Mouse (Mus musculus): ENCODE measurements at regions not wholly inside any gene's neighbourhood (a gene's known extent, or its start where the extent isn't known, plus 50 kb on each side); places are given as distances from the start of the nearest gene placed in this dataset.

DNA sequence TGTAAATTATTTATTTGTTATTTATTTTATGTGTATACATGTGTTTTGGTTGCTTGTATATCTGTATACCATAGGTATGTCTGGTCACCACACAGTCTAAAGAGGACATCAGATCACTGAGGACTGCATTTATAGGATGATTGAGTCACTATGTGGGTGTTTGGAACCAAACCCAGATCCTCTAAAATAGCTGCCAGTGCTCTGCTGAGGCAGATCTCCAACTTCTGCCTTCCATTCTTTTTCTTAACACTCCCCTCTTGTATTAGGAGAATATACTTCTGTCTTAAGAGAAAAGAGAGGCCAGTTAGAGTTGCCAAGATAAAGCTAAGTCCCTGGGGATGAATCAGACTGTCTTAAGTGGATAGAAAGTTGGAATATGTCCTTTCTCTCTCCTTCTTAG lies 424.2 kb downstream of the Cntn6 start:
- peak; percentile 27 to 49 for DNase-seq (ENCODE audit: low spot score in 2 of 2)

DNA sequence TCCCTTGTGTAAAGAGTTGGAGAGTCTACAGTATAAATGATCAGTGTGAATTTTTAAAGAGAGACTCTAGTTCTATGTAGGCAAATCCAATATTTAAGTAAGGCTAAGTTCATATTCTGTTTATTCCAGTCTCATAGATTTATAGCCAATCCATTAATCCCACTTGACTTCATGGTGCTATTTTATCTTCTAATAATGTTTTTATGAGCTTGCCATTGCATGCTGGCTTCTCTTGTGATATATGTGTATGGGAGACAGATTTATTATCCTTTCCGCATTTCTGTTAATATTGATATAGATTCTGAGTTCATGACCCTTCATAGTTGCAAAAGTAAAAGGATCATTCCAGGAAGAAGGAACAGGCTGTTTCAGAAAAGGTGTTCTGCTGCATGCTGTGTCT lies 430.0 kb downstream of the Cntn6 start:
- DNase-seq (ENCODE audit: low spot score in 2 of 2): no peak

DNA sequence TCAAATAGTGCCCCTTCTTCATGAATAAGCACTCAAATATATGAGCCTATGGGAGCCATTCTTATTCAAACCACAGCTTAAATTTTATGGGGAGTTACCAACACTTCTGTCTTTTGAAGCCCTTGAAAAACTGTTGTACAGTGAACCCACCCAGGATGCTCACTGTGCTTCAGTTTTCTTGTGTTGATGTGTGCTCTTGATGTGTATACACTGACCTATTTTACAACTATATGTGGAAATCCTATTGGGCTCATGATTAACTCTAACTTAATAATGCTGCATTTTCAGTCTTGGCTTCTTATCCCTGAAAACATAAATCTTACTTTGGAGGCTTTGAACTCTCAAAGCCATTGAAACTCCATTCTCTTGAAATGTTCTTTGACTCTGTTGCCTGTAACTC lies 433.5 kb downstream of the Cntn6 start:
- no peak for DNase-seq (ENCODE audit: low spot score in 2 of 2)

DNA sequence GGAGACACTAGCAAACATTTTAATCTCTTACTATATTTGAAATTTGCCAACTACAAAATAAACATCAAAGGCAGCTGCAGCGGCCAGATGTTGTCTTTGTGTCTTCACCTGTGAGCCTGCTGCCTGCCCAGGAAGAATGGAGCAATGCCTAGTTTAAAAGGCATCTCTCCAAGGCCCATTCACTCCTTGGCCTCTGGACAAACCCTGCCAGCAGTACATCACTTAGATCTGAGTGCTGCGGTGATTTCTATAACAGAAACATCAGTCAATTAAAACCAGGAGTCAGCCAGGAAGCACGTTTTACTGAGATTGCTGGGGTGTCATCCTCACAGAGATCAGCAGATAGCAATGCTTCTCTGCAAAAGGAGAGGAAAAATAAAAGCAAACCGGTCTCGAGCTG lies 437.7 kb downstream of the Cntn6 start:
- no peak for DNase-seq (ENCODE audit: low spot score in 2 of 2)

DNA sequence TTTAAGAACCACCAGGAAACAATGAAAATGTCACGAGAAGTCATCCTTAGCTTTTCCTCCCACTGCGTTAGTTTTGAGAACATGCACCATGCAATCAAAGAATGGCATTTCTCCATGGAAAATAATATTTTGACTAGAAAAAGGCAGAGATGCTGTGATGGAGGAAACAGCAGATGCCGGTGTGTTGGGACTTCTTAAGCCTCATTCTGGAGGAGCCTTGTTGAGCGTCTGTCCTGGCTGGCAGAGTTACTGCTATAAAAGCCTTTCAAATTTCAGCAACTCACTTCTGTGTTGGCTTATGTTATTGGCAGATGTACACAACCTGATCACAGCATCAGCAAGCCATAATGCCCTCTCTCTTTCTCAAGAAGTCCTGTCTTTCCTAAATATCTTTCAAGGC lies 439.6 kb downstream of the Cntn6 start:
- no peak for DNase-seq (ENCODE audit: low spot score in 2 of 2)

DNA sequence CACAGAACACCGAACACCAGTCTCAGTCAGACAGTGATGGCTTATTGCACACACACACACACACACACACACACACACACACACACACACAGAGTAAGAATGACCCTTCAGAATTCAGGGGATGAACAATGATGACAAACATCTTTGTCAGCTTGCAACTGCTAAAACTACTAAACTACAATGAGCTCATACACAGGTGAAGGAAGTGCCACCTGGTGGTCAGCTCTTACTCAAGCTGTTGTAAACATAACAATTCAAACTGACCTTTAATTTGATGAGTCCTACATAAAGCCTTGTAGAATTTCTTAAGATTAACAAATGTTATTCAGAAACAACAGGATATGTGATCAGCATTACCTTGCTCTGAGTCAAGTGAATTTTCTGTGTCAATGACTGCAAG lies 446.5 kb downstream of the Cntn6 start:
- DNase-seq (ENCODE audit: low spot score in 2 of 2): no peak

DNA sequence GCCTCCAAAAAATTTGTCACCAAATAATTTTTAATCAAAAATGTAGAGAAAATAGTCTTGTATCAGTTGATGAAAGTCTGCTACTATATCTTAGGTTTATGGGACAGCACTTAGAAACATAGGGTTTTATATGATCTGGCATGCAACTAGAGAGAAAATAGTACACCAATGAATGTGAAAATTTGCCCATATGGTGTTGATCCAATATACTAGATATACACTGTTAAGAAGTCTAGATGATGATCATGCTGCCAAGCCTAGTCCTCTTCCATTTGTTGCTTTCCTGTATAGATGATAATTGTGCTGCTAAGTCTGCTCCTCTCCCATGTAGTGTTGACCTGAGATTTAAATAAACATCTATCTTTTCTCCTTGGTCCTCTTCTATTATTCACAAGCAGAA lies 481.9 kb downstream of the Cntn6 start:
- DNase-seq (ENCODE audit: low spot score in 2 of 2): no peak

DNA sequence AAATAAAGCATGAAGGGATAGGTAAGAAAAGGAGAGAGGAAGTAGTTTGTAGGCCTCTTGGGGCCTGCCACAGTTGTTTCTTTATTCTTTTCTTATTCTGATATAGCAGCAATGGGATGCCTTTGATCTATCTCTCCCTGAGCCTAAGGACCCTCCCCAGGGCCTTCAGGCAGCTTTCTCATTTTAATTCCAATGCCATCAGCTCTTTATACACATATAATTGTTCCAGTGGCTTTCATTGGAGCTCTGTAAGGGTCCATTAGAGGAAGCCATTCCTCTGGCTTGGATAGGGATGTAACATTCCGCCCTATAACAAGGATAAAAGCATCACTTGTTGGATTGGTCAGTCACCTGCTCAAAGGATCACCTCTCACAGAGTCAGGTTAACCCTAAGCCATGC lies 491.6 kb downstream of the Cntn6 start:
- DNase-seq (ENCODE audit: low spot score in 2 of 2): no peak

DNA sequence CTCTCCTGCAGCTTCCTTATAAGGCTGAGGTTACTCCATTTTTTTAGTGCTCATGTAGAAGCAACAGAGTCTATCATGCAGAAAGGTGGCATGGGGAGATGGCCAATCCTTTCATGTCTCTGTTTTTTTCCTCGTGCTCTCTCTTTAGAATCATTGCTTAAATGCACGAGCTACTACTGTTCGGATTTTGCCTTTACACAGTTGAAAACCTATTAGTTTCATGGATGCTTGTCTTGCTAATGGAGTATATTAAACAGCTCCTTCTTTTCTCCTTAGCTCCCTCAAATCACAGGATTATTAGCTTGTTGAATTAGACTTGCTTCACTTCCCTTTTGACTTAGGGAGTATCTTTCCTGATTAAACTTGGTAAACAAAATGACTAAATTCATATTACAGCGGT lies 497.3 kb downstream of the Cntn6 start:
- DNase-seq (ENCODE audit: low spot score in 2 of 2): no peak

DNA sequence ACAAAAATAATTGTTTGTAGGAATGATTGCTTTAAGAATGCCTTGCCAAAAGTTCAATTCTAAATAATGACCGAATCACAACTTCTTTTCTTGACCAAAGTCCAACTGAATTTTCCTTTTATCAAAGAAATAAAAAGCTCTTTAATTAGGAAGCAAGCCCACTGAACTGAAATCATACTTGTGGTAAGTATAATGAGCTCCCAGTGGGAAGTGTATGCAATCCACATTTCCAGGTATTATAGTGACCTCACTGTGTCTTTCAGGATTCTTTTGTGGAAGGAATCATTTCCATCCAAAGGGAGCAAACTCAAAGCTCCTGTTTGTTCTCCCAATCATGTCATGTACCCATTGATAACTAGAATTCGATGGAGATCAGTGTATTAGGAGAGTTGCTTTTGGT lies 497.8 kb downstream of the Cntn6 start:
- DNase-seq (ENCODE audit: low spot score in 2 of 2): no peak

DNA sequence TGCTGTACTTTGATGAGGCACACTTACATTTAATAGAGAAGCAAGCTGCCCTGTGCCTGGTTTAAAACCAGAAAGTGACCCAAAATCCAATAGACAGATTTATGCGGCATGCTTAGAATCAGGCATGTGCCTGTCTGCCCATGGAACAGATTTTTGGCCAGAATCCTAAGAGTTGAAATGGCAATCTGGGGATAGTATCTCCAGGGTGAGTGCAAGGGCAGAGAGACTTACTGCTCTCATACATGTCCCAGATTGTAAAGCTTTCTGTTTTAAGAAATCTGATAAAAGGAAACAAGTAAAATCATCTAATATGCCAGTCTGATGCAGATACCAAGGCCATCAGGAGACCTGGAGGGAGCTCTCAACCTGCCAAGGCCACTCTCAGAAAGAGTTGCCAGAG lies 507.0 kb downstream of the Cntn6 start:
- no peak for DNase-seq (ENCODE audit: low spot score in 2 of 2)

DNA sequence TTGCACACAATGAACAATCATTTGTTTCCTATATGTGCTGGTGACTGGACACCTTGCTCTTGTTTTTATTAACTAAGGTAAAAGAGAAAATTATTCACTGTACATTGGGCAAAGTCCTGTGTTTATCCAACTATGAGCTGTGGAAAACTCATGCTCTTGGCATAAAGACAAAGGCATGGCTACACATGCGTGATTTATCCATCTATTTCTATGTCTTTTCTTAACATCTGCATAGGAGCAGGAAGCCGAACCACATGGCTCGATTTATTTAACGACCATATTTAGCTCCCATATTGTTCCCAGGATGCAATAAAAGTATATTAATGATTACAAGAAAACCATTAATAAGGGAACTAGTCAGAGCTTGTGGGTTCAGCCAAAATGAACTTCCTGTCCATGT lies 528.1 kb downstream of the Cntn6 start:
- DNase-seq (ENCODE audit: low spot score in 2 of 2): no peak

DNA sequence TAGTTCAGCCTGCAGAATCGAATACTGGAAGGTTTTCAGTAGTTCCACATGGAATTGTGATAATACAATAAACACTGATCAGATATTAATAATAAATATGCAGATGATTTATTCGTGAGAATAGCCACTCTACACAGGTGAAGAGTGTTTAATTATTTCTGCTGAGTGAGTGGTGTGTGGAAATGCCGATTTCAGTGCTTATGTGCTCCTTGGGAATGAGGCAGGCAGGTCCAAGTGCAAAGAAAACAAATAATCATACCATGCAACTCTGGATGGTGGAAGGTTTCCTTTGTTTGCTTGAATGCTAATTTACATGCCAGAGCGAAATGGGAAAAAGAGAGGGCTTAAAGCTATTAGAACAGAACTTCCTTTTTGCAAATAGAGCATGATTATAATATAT lies 528.6 kb downstream of the Cntn6 start:
- no peak for DNase-seq (ENCODE audit: low spot score in 2 of 2)

DNA sequence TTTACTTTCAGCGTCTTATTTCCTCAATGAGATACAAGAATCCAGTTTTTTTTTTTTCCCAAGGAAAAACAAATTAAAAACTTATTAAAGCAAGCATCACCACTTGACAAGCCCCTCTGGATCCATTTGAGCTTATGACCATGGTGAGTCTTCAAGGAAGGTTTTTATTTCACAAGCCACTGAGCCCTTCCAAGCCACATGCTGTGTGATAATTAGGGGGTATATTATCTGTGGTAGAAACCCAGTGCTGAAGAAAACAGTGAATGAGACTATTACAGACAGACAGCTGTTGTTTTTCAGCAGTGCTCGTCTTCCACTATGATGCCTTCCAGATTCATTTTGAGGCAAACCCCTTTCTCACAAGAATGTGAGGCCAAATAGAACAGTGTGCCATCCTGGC lies 573.6 kb downstream of the Cntn6 start:
- DNase-seq (ENCODE audit: low spot score in 2 of 2): no peak

DNA sequence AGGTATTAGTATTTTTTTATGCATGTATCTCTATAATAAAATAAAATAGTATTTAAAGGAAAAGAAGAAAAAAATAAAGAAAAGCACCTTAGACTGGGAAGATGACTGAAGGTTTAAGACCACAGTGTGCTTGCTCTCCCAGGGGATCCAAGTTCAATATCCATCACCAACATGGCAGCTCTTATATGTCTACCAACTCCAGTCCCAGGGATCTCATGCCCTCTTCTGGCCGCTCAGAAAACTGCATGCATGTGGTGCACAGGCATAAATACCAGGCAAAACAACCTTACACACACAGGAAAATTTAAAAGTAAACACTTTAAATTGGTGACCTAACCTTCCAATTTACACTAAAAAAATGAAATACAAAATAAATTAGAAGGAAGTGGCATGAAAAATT lies 586.6 kb upstream of the Cntn4 start:
- DNase-seq (ENCODE audit: low spot score in 2 of 2): peak in 1 of 2 experiments; percentile 14

Measured in left cerebral cortex, adult 9 months (tissue).